10 mouse cellular contexts compared by ENCODE assay signal in genomic region chr6:87763376-87764280, GRCm38 (mm10). TPM values are rescaled to one million over a fixed set of nuclear protein-coding genes. Genes with fewer than 3 reads are reported as not detected.
A peak's percentile ranks its signal among the peaks of the same experiment; 100 is the strongest.
DNase-seq lines count a peak whose midpoint lies in the region; ATAC-seq and TF ChIP-seq lines count a peak whose summit lies in the region.
"Had no signal": no experiment of that assay in that cellular context is flagged by ENCODE, and none has a peak within 500 bp of the region (broad histone marks: within the 10 kb centered on the region; RNA-seq: fewer than 3 reads in every experiment).

No protein-coding gene starts in this region.

- ATAC-seq in liver, embryonic 16.5 days (ENCODE audit: low read depth) = peak; percentile 98

- no peak overlapping the region for H3K4me3 ChIP-seq in lung, adult 2 months (replicated peaks; ENCODE audit: extremely low read depth, low read depth, low read length)
- no peak overlapping the region for H3K4me3 ChIP-seq in liver, embryonic 16.5 days (ENCODE audit: low read depth, low read length)
- H3K4me3 ChIP-seq: heart, embryonic 15.5 days; neural tube, embryonic 12.5 days had no signal

- peak; percentile 49 for TF ChIP-seq CTCF in lung, adult 2 months (IDR thresholded peaks at IDR 0.05; ENCODE audit: insufficient read depth, low read length)

- no peaks in the 10 kb centered on the region for H3K27me3 ChIP-seq in liver, embryonic 16.5 days (ENCODE audit: control insufficient read depth, insufficient read depth, low read depth, low read length)
- H3K27me3 ChIP-seq: heart, embryonic 15.5 days; neural tube, embryonic 12.5 days had no signal

- H3K27ac ChIP-seq in liver, embryonic 16.5 days (ENCODE audit: low read length) = peak overlapping the region; percentile 86
- H3K27ac ChIP-seq: heart, embryonic 15.5 days; neural tube, embryonic 12.5 days had no signal

- peak overlapping the region; percentile 29 for H3K9ac ChIP-seq in liver, embryonic 16.5 days (ENCODE audit: low read depth, low read length)
- H3K9ac ChIP-seq: heart, embryonic 15.5 days; neural tube, embryonic 12.5 days had no signal

- 59% methylated on average over 4 of the region's 4 CpGs for WGBS in lung, adult 2 months
- WGBS in liver, embryonic 16.5 days (ENCODE audit: insufficient replicate concordance) = 30% methylated on average over 4 of the region's 4 CpGs

- peak overlapping the region; percentile 42 for H3K4me2 ChIP-seq in liver, embryonic 16.5 days (ENCODE audit: low read depth, low read length)
- H3K4me2 ChIP-seq: heart, embryonic 15.5 days; neural tube, embryonic 12.5 days had no signal

- no peak for TF ChIP-seq POLR2A in lung, adult 2 months (IDR thresholded peaks at IDR 0.05; ENCODE audit: borderline replicate concordance, extremely low read depth, low read depth, low read length)

- no peaks in the 10 kb centered on the region for H3K9me3 ChIP-seq in liver, embryonic 16.5 days (replicated peaks; ENCODE audit: control insufficient read depth, low read length)
- H3K9me3 ChIP-seq: heart, embryonic 15.5 days; neural tube, embryonic 12.5 days had no signal

- H3K4me1 ChIP-seq in lung, adult 2 months (ENCODE audit: control insufficient read depth, insufficient read depth, low read length) = no peaks in the 10 kb centered on the region
- peaks cover 33% of the 10 kb centered on the region for H3K4me1 ChIP-seq in liver, embryonic 16.5 days (ENCODE audit: control insufficient read depth, low read depth, low read length)
- H3K4me1 ChIP-seq: heart, embryonic 15.5 days; neural tube, embryonic 12.5 days had no signal

- no peaks in the 10 kb centered on the region for H3K36me3 ChIP-seq in liver, embryonic 16.5 days (ENCODE audit: control insufficient read depth, insufficient read depth)
- H3K36me3 ChIP-seq: heart, embryonic 15.5 days; neural tube, embryonic 12.5 days had no signal

- peak; percentile 19 for DNase-seq in cerebellum, adult 11 months
- DNase-seq in cerebellum, adult 11-12 months = no peak
- DNase-seq in lung, adult 2 months = no peak
- no peak for DNase-seq in lung, postnatal 4 days
- DNase-seq in embryo, embryonic 10.5 days (ENCODE audit: low spot score) = peak; percentile 48
- DNase-seq in frontal cortex, postnatal 36 days (ENCODE audit: low spot score in 2 of 2) = no peak
- DNase-seq in urinary bladder, adult 2 months (ENCODE audit: low spot score) = no peak

RNA-seq across cellular contexts. Expression of gene Gp9, which starts 14.2 kb away (rescaled TPM):
- polyA plus RNA-seq in lung, adult 2 months (2012; rRNA removed) = 13.1 and 14.9 TPM in 2 replicates
- polyA plus RNA-seq in liver, embryonic 16.5 days (2015; fragmentation: Nextera tagmentation; extraction: Ambion mirVana) = 24.8 and 26.2 TPM in 2 replicates
- polyA plus RNA-seq in urinary bladder, adult 2 months (2012; rRNA removed) = 0.19 and 0.27 TPM in 2 replicates

RNA-seq across cellular contexts. Expression of gene Efcc1, which starts 33.0 kb away (rescaled TPM):
- 14.5 and 16.3 TPM in 2 replicates for polyA plus RNA-seq in lung, adult 2 months (2012; rRNA removed)
- polyA plus RNA-seq in liver, embryonic 16.5 days (2015; fragmentation: Nextera tagmentation; extraction: Ambion mirVana) = 0.18 and 0.23 TPM in 2 replicates
- 3.9 and 6.0 TPM in 2 replicates for polyA plus RNA-seq in urinary bladder, adult 2 months (2012; rRNA removed)

RNA-seq across cellular contexts. Expression of gene Rab43, which starts 48.3 kb away (rescaled TPM):
- polyA plus RNA-seq in lung, adult 2 months (2012; rRNA removed) = 43.0 and 46.2 TPM in 2 replicates
- 32.4 and 34.8 TPM in 2 replicates for polyA plus RNA-seq in liver, embryonic 16.5 days (2015; fragmentation: Nextera tagmentation; extraction: Ambion mirVana)
- 16.3 and 19.2 TPM in 2 replicates for polyA plus RNA-seq in urinary bladder, adult 2 months (2012; rRNA removed)

Comparison
In these comparisons a context has a peak if more than half of its experiments do, and no peak if none do; other contexts are left out.
1. DNase-seq: peak in cerebellum, adult 11 months (single experiment) and embryo, embryonic 10.5 days (single experiment); none in cerebellum, adult 11-12 months (single experiment), lung, adult 2 months (single experiment), lung, postnatal 4 days (0 of 2), frontal cortex, postnatal 36 days (0 of 2) and urinary bladder, adult 2 months (single experiment).
2. RNA of gene Gp9, which starts 14.2 kb away (polyA plus RNA-seq): 24.8 to 26.2 TPM in liver, embryonic 16.5 days and 13.1 to 14.9 TPM in lung, adult 2 months; 0.19 to 0.27 TPM in urinary bladder, adult 2 months; every median in the first group is over 10 times any median in the second.